Mouse (Mus musculus): ENCODE measurements around the gene Dennd2d. TPM values are rescaled to one million over a fixed set of nuclear protein-coding genes. Genes with fewer than 3 reads are reported as not detected.
A peak's percentile ranks its signal among the peaks of the same experiment; 100 is the strongest.

Gene Dennd2d
- total RNA-seq, 2 experiments from 2014 or later = 5.0 to 8.2 TPM

DNA sequence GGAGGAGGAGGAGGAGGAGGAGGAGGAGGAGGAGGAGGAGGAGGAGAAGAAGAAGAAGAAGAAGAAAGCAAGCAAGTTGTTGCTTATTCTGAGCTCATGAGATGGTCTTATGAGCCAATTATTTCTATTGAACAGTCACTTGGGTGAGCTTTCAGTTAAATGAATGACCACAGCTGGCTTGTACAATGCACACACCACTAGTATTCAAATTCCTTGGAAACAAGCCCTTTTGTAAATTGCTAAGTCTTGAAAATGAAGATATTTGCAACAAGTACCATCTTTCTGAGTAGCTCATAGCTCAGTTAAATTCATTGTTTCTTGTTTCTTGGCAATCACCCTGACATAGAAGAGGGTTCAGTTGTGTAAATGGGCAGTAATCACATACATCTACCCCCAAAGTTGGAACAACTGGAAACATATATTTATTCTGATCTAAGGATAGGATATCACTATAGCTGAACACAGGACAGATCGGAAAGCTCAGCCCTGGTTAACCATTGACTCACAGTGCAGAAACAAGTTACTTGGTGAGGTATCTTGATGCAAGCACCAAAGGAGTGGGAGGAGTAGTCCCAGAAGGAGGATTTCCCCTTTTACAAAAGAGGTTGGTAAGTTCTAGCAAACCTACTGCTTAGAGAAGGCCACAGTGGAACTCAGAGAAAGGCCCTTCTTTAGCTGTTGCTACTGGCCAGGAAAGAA is 13.3 kb downstream of the Dennd2d start:
- ATAC-seq (replicated peaks; ENCODE audit: low FRiP score, poor library complexity, severe bottlenecking) = no peak

DNA sequence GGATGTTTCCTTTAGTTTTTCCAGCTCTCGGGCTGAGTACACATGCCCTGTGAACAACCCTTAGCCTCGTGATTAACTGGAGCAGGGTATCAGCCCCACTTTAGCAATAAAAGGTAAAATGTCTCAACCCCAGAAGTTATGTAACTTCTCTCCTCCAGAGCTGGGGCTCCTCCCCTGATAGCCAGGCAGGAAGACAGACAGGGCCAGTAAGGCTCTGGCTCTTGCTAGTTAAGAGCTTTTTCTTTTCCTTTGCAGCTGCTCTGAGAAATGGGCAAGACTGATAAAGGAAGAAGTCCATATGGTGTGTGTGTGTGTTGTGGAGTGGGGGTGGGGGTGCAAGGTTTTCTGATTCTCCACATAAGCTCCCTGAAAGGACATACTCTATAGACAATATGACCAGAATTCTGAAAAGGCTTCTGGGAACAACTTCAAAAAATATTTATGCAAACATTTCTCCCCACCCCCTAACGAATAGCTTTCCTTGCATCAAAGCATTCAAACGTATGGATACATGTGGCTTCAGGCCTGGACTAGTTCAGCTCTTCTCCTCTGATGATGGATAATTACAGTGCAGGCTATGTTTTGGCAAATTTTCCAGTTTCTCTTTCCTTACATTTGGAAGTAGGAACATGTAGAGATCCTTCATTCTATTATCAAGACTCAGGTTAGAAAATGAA is 14.0 kb downstream of the Dennd2d start:
- ATAC-seq (replicated peaks; ENCODE audit: low FRiP score, poor library complexity, severe bottlenecking) = peak; percentile 35; the same call in 1 of the 2 replicates

DNA sequence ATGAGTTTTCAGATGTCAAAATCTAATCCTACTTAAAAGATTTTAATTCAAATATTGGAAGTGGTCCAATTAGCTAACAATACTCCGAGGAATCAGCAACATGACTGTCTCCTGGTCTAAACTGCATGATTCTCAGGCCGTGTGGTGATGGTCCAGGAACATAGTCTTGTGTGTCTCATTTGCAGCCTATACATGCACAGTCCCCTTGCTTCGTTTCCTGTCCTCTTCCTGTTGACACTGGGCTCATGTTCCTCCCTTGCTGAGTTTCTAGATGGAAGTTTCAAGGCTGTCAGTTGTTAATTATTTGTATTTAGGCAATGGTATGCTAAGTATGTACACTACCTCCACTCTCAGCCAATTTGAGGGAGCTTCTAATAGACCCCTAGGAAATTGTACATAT is 14.8 kb downstream of the Dennd2d start:
- no peak for ATAC-seq (replicated peaks; ENCODE audit: low FRiP score, poor library complexity, severe bottlenecking)

DNA sequence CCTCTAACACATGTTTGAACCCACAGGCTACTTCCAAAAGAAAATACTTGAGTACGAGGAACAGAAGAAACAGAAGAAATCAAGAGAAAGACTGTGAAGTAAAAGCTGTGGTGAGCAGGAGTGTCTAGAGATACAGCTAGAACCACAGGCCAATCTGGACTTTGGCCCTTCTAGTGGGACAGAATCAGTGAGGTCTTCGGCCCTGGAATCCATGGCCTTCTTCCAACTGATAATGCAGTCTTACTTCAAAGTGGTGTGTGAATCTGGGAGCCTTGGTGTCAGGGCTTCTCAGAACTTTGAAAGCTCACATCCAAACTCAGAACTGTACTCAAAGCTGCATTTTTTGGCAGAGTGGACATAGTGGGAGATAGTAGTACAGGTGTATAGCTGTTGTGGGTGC is 18.3 kb downstream of the Dennd2d start:
- ATAC-seq (replicated peaks; ENCODE audit: low FRiP score, poor library complexity, severe bottlenecking) = no peak

DNA sequence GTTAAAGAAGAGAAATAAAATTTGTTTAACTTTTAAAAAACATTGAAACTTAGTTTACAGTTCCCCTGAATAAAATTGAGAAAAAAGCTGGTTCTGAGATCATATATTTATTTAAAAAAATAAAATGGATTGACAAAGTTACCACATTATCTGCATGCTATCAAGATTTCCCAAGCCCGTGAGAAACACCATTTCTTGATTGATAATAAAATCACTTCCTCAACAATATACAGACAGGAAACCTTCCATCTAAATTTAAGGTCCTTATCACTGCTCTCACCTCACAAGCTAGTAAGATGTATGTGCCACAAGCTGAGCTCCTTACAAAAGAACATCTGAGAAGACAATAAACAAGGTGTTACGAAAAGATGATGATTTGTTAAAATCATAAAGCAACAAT is 20.7 kb downstream of the Dennd2d start:
- no peak for ATAC-seq (replicated peaks; ENCODE audit: low FRiP score, poor library complexity, severe bottlenecking)

DNA sequence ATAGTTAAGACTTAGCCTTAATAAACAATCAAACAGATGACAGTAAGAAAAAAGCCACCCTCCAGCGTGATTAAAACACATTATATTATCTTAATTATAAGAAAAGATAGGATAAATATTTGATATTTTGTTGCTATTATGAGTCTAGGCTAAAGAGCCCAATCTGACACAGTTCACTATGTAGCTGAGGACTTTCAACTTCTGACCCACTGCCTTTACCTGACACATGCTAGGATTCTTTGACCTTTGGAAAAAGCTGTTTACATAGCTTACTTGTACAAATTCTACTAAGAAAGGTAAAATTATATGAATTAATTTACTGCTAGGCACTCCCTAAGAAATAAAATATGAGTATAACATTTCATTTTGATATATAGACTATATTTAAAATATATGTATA is 28.5 kb downstream of the Dennd2d start:
- ATAC-seq (replicated peaks; ENCODE audit: low FRiP score, poor library complexity, severe bottlenecking) = no peak

DNA sequence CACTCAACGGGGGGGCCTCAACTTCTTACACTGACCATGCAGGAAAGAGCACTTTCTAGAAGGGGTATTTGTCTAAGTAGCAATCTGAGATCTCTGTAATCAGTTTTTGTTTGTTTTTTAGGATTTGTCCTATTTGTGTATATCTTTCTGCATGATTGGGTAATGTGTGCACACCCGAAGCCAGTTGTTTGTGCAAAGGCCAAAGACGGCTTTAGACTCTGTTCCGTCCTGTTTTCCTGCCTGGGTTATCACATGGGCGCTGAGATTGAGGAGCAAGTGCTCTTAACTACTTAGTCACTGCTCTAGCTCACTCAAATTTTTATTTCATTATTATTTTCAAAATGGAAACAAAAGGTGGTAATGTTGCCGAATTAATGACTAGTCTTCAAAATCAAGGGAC is 32.8 kb downstream of the Dennd2d start:
- ATAC-seq (replicated peaks; ENCODE audit: low FRiP score, poor library complexity, severe bottlenecking) = no peak

DNA sequence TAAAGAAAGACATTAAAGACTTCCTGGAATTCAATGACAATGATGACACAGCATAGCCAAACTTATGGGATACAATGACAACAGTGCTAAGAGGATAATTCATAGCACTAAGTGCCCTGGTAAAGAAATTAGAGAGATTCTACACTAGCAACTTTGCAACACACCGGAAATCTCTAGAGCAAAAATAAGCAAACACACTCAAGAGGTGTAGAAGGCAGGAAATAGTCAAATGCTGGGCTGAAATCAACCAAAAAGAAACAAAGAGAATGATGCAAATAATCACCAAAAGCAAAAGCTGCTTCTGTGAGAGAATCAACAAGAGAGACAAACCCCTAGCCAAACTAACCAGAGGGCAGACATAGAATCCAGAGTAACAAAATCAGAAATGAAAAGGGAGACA is 40.5 kb downstream of the Dennd2d start:
- no peak for ATAC-seq (replicated peaks; ENCODE audit: low FRiP score, poor library complexity, severe bottlenecking)

DNA sequence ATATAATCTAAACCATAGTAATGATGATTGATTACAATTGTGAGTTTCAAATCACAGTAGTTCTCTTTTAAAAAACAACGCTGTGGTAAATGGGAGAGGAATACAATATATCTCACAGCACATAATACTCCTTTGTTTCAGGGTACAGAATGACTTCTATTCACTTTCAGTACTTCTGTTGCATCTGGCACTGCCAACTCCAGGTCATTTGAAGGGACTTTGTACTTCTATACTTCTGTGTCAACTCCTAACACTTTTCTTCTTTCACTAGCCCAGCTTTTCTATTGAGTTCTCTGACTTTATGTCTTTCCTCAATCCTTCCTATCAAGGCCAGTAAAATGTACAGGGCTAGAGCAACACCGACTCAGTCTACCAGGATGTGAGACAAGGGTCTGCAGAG is 44.2 kb downstream of the Dennd2d start:
- no peak for ATAC-seq (replicated peaks; ENCODE audit: low FRiP score, poor library complexity, severe bottlenecking)

DNA sequence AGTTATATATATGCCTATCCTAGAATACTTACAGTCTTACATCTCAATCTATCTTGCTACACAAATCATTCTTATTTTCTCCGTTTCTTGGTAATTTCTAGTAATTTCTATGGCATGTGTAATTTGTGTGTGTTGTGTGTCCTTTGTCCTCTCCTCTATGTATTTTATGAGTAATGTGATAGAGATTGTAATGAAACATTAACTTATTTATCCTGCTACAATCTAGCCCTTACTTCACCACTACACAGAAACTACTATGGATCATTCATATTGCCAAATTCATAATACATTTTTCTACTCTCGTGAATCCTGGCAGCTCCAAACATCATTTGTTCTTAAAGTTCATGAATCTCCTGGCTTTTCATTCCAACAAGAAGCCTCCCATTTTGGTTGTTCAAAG is 45.8 kb downstream of the Dennd2d start:
- no peak for ATAC-seq (replicated peaks; ENCODE audit: low FRiP score, poor library complexity, severe bottlenecking)

DNA sequence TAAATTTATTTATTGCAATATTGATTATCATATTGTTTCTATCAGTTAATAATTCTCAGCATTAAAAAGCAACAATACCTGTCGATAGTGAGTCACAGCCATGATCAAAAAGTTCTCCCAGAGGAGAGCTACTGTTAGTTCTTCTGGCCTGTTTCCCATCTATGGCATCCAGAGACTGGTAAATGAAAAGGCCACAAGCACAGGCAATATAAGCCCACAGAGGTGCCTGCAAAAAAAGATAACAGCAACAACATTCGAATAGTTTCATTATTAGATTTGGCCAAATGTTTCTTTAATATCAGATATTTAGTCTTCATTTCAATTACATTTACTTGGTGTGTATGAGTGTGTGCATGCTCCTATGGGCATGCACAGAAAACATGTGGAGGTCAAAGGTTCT is 51.1 kb downstream of the Dennd2d start:
- peak; percentile 49; the same call in 1 of the 2 replicates for ATAC-seq (replicated peaks; ENCODE audit: low FRiP score, poor library complexity, severe bottlenecking)

DNA sequence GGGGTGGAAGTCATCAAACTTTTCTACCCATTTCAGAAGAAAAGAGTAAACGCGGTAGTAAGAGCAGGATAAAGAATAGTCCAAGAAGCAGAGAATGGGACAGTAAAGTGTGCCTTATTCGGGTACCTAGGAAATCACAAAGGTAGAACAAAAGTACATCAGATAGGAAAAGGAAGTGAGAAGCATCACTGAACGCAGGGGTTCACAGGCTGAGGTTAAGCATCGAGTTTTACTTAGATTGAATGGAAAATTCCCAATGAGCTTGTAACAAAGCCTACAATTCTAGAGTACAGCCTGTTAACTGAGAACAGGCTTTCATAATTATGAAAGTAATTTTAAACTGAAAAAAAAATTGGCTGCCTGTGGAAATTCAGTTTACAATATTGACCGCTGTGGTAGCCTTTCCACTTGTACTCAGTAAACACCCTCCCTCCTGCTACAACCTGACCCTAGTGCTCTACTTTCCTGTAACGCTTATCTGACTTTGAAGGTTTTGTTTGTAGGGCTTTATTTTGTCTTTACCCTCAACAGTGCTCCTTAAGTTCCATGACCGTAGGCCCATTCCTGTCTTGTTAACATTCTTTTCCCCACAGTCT is 62.6 kb downstream of the Dennd2d start:
- no peak for ATAC-seq (replicated peaks; ENCODE audit: low FRiP score, poor library complexity, severe bottlenecking)

DNA sequence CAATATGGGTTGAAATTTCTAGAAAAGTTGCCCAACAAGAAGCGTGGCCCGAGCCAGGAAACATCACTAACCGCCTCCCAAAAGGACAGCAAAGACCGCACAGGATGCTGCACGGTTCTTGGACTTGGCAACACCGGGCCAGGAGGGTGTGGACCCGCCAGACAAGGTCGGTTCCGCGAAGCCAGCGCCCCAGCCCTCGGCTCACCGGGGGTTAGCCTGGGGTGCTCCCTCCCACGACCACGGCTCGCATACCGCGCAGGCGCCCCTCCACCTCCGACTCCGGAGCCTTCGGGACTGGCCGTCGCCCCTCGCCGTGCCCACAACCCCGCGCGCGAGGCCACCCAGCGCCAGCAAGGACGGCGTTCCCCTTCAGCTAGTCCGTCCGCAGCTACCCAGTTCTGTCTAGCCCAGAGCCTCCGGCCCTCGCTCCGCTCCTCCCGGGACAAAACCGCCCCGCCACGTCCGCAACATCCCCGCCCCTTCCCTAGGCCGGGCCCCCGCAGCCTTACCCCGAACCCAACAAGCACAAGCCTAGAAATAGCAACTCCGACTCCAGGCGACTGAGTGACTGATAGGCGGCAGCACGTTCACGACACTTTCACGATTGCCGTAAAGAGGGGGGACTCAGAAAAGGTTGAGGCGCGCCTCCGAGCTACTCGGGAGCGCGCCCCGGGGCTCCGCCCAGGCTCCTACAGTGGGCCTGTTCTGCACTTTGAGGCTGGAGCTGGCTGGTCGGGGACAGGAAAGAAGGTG is 65.1 kb downstream of the Dennd2d start, which contains the start of the genes Dram2 and Cept1:
Dram2 (plus strand) TSS at position 628 of the 753 bp plus-strand sequence.
Cept1 (minus strand) TSS at position 632 of the 753 bp plus-strand sequence.
- ATAC-seq (replicated peaks; ENCODE audit: low FRiP score, poor library complexity, severe bottlenecking) = peak; percentile 88

DNA sequence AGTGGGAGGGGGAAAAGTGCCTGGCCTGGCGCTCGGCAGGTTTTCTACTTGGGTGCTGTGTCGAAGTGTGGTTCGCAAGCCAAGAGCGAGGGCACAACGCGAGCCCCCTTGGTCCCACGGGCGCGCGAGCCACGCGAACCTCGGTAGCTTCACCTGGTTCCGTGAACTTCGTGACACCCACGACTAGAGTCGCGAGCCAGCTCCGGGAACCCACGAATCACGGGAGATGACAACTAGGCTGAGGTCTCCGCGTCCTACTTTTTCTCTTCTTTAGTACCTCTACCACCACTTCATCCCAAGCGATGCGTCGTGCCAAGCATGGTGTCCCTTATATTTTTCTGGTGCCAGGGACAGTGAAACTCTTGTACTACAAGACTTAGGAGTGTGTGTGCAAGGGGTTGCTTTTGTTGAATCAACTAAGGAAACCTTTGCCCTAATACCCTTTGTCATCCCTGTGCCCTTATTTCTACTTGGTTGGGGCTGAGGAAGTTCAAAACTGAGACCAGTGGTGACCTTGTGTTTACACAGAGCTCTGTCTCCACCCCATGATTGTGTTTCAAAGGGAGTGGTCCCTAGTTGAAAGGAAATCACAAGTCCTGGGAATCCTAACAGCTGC is 65.8 kb downstream of the Dennd2d start:
- ATAC-seq (replicated peaks; ENCODE audit: low FRiP score, poor library complexity, severe bottlenecking) = peak; percentile 68

DNA sequence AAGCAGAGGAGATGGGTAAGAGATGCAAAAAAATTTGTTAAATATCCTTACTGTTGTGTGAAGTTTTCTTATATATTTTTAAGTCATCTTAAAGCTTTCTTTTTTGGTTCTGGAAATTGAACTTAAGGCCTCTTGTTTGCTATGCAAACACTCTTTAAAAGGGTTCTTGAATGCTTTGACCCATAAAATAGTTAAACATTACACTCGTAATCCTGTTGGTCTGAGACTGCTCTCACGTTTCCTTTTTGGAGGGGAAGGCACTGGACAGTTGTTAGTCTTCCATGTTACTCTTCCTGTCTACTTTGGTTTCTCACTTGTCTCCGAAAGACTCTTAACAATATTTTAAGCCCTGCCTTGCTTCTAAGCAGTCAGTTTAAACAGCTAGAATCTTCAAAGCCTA is 66.8 kb downstream of the Dennd2d start:
- no peak for ATAC-seq (replicated peaks; ENCODE audit: low FRiP score, poor library complexity, severe bottlenecking)

Other genes with a start within 250 kb of the Dennd2d start
- gene Chil6, start 76.2 kb upstream of the Dennd2d start, total RNA-seq (2015; ENCODE audit: low replicate concordance) = not detected in 2 replicates
- not detected in 2 replicates for gene Chil6, start 76.2 kb upstream of the Dennd2d start, total RNA-seq (2017; ENCODE audit: low replicate concordance)
- 26.7 and 26.8 TPM in 2 replicates for gene Dram2, start 65.4 kb downstream of the Dennd2d start, total RNA-seq (2015; ENCODE audit: low replicate concordance)
- gene Dram2, start 65.4 kb downstream of the Dennd2d start, total RNA-seq (2017; ENCODE audit: low replicate concordance) = 9.4 and 24.5 TPM in 2 replicates
- 17.7 and 18.0 TPM in 2 replicates for gene Cept1, start 65.4 kb downstream of the Dennd2d start, total RNA-seq (2015; ENCODE audit: low replicate concordance)
- 12.5 and 19.4 TPM in 2 replicates for gene Cept1, start 65.4 kb downstream of the Dennd2d start, total RNA-seq (2017; ENCODE audit: low replicate concordance)
- gene Lrif1, start 202.6 kb downstream of the Dennd2d start, total RNA-seq (2015; ENCODE audit: low replicate concordance) = 27.0 and 60.4 TPM in 2 replicates
- 15.7 and 21.1 TPM in 2 replicates for gene Lrif1, start 202.6 kb downstream of the Dennd2d start, total RNA-seq (2017; ENCODE audit: low replicate concordance)